Mouse (Mus musculus): ENCODE measurements around the gene Srrm4. TPM values are rescaled to one million over a fixed set of nuclear protein-coding genes. Genes with fewer than 3 reads are reported as not detected.

The Srrm4 gene
- polyA plus RNA-seq, 1 experiment from 2014 or later = 0.27 TPM

- 63% methylated on average over 8 of the region's 8 CpGs for WGBS
- no peak for TF ChIP-seq CTCF (IDR thresholded peaks at IDR 0.05)
- no peak for TF ChIP-seq EP300 (IDR thresholded peaks at IDR 0.05)
Measured at GRCm38 (mm10) chr5:116489621-116490020, 102.0 kb downstream of the Srrm4 start.

GRCm38 (mm10) chr5:116486135-116486534 lies 105.5 kb downstream of the Srrm4 start:
- H3K27ac ChIP-seq (ENCODE audit: low read length) = no peak overlapping the region
- no peak for TF ChIP-seq EP300 (IDR thresholded peaks at IDR 0.05)
- 47% methylated on average over 4 of the region's 4 CpGs for WGBS

More at GRCm38 (mm10) chr5:116489621-116490020, 102.0 kb downstream of the Srrm4 start:
- no peaks in the 10 kb centered on the region for H3K27me3 ChIP-seq (replicated peaks; ENCODE audit: insufficient read depth, low read length)
- no peak overlapping the region for H3K4me2 ChIP-seq (replicated peaks; ENCODE audit: low read depth, low read length)
- no peaks in the 10 kb centered on the region for H3K9me3 ChIP-seq (ENCODE audit: low read length)
- no peak overlapping the region for H3K4me3 ChIP-seq (ENCODE audit: low read depth, low read length)
- no peak overlapping the region for H3K9ac ChIP-seq (replicated peaks; ENCODE audit: low read depth)
- no peaks in the 10 kb centered on the region for H3K36me3 ChIP-seq (ENCODE audit: insufficient read depth, low read length)
- ATAC-seq (no peak), DNase-seq (ENCODE audit: low spot score) (no peak)
- no peak overlapping the region for H3K27ac ChIP-seq (ENCODE audit: low read length)
- H3K4me1 ChIP-seq (ENCODE audit: insufficient read depth, low read depth, low read length) = peaks cover 4% of the 10 kb centered on the region; the same call in 1 of the 2 replicates

GRCm38 (mm10) chr5:116485069-116485468 lies 106.5 kb downstream of the Srrm4 start:
- TF ChIP-seq EP300 (IDR thresholded peaks at IDR 0.05) (no peak), CTCF (IDR thresholded peaks at IDR 0.05) (no peak)
- Histone ChIP-seq H3K9ac (replicated peaks; ENCODE audit: low read depth) (no peak overlapping the region), H3K36me3 (ENCODE audit: insufficient read depth, low read length) (no peaks in the 10 kb centered on the region), H3K27me3 (replicated peaks; ENCODE audit: insufficient read depth, low read length) (no peaks in the 10 kb centered on the region), H3K27ac (ENCODE audit: low read length) (no peak overlapping the region), H3K4me3 (ENCODE audit: low read depth, low read length) (no peak overlapping the region), H3K4me1 (ENCODE audit: insufficient read depth, low read depth, low read length) (peaks cover 4% of the 10 kb centered on the region; the same call in 1 of the 2 replicates), H3K9me3 (ENCODE audit: low read length) (no peaks in the 10 kb centered on the region), H3K4me2 (replicated peaks; ENCODE audit: low read depth, low read length) (no peak overlapping the region)
- peak; percentile 81 for DNase-seq (ENCODE audit: low spot score)
- ATAC-seq = peak; percentile 85
- WGBS = 2% methylated on average over 5 of the region's 5 CpGs

More at GRCm38 (mm10) chr5:116486135-116486534, 105.5 kb downstream of the Srrm4 start:
- Histone ChIP-seq H3K4me3 (ENCODE audit: low read depth, low read length) (no peak overlapping the region), H3K4me2 (replicated peaks; ENCODE audit: low read depth, low read length) (no peak overlapping the region), H3K27me3 (replicated peaks; ENCODE audit: insufficient read depth, low read length) (no peaks in the 10 kb centered on the region), H3K4me1 (ENCODE audit: insufficient read depth, low read depth, low read length) (peaks cover 4% of the 10 kb centered on the region; the same call in 1 of the 2 replicates), H3K9ac (replicated peaks; ENCODE audit: low read depth) (no peak overlapping the region), H3K9me3 (ENCODE audit: low read length) (no peaks in the 10 kb centered on the region), H3K36me3 (ENCODE audit: insufficient read depth, low read length) (no peaks in the 10 kb centered on the region)
- ATAC-seq (no peak), DNase-seq (ENCODE audit: low spot score) (no peak)

GRCm38 (mm10) chr5:116484236-116484635 lies 107.4 kb downstream of the Srrm4 start:
- H3K9me3 ChIP-seq (ENCODE audit: low read length) = no peaks in the 10 kb centered on the region
- H3K4me1 ChIP-seq (ENCODE audit: insufficient read depth, low read depth, low read length) = peaks cover 4% of the 10 kb centered on the region; the same call in 1 of the 2 replicates
- H3K36me3 ChIP-seq (ENCODE audit: insufficient read depth, low read length) = no peaks in the 10 kb centered on the region
- no peak overlapping the region for H3K9ac ChIP-seq (replicated peaks; ENCODE audit: low read depth)
- DNase-seq (ENCODE audit: low spot score) = no peak
- no peak overlapping the region for H3K27ac ChIP-seq (ENCODE audit: low read length)
- no peak overlapping the region for H3K4me2 ChIP-seq (replicated peaks; ENCODE audit: low read depth, low read length)
- TF ChIP-seq EP300 (IDR thresholded peaks at IDR 0.05) (no peak), CTCF (IDR thresholded peaks at IDR 0.05) (no peak)
- H3K27me3 ChIP-seq (replicated peaks; ENCODE audit: insufficient read depth, low read length) = no peaks in the 10 kb centered on the region
- no peak overlapping the region for H3K4me3 ChIP-seq (ENCODE audit: low read depth, low read length)
- no peak for ATAC-seq
- WGBS = 84% methylated on average over 9 of the region's 9 CpGs

GRCm38 (mm10) chr5:116478607-116479371 lies 112.8 kb downstream of the Srrm4 start:
- Histone ChIP-seq H3K9me3 (ENCODE audit: low read length) (no peaks in the 10 kb centered on the region), H3K4me3 (ENCODE audit: low read depth, low read length) (no peak overlapping the region), H3K36me3 (ENCODE audit: insufficient read depth, low read length) (no peaks in the 10 kb centered on the region), H3K27ac (ENCODE audit: low read length) (no peak overlapping the region), H3K4me2 (replicated peaks; ENCODE audit: low read depth, low read length) (no peak overlapping the region), H3K27me3 (replicated peaks; ENCODE audit: insufficient read depth, low read length) (no peaks in the 10 kb centered on the region), H3K9ac (replicated peaks; ENCODE audit: low read depth) (no peak overlapping the region), H3K4me1 (ENCODE audit: insufficient read depth, low read depth, low read length) (no peaks in the 10 kb centered on the region)
- DNase-seq (ENCODE audit: low spot score) = peak; percentile 77
- peak; percentile 77 for ATAC-seq
- WGBS = 62% methylated on average over 18 of the region's 18 CpGs
- TF ChIP-seq CTCF (IDR thresholded peaks at IDR 0.05) (no peak), EP300 (IDR thresholded peaks at IDR 0.05) (no peak)

- no peak; the same call in 1 of the 2 replicates for ATAC-seq
- Histone ChIP-seq H3K9me3 (ENCODE audit: low read length) (no peaks in the 10 kb centered on the region), H3K27ac (ENCODE audit: low read length) (no peak overlapping the region), H3K4me2 (replicated peaks; ENCODE audit: low read depth, low read length) (no peak overlapping the region), H3K4me1 (ENCODE audit: insufficient read depth, low read depth, low read length) (no peaks in the 10 kb centered on the region), H3K36me3 (ENCODE audit: insufficient read depth, low read length) (no peaks in the 10 kb centered on the region), H3K27me3 (replicated peaks; ENCODE audit: insufficient read depth, low read length) (no peaks in the 10 kb centered on the region), H3K4me3 (ENCODE audit: low read depth, low read length) (no peak overlapping the region), H3K9ac (replicated peaks; ENCODE audit: low read depth) (no peak overlapping the region)
- WGBS = 13% methylated on average over 15 of the region's 15 CpGs
- TF ChIP-seq CTCF (IDR thresholded peaks at IDR 0.05) (peak; percentile 84), EP300 (IDR thresholded peaks at IDR 0.05) (no peak)
- DNase-seq (ENCODE audit: low spot score) = peak; percentile 57
Measured at GRCm38 (mm10) chr5:116476006-116476405, 115.6 kb downstream of the Srrm4 start.

All from lung, postnatal 0 days (tissue).